Mouse (Mus musculus): ENCODE data around the gene 9130213A22Rik.

Gene 9130213A22Rik

DNA sequence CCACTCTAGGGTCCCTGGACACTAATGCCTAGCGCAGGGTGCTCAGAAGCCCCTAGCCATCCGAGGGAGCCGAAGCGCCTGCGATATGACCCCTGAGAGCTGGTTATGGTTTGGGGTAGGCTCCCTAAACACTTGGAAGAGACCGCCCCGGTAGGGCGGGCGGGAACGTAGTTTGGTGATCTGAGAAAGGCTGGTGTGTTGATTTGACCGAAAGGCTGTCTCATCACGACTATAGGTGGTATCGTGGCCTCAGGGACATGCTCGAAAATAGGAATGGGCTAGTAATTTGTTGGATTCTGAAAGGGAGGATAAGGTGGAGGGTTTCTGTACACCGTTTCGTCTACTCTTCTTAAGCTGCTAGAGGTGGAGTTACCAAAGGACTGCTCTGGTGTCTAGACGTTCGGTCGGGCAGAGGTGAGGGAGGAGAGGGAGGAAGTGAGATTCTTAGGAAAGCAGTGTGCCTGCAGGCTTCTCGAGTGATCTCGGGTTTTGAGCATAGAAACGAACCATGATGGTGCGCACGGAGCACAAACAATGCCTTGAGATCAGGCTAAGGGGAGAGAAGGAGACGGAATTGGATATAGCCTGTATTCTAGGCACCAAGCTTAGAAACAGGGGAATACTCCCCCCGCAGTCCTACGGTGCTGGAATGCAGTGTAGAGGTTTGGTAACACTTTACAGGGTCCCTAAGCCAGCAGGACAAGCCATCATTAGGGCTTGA is 26.7 kb downstream of the 9130213A22Rik start:
- CTCF ChIA-PET = no interaction called here

DNA sequence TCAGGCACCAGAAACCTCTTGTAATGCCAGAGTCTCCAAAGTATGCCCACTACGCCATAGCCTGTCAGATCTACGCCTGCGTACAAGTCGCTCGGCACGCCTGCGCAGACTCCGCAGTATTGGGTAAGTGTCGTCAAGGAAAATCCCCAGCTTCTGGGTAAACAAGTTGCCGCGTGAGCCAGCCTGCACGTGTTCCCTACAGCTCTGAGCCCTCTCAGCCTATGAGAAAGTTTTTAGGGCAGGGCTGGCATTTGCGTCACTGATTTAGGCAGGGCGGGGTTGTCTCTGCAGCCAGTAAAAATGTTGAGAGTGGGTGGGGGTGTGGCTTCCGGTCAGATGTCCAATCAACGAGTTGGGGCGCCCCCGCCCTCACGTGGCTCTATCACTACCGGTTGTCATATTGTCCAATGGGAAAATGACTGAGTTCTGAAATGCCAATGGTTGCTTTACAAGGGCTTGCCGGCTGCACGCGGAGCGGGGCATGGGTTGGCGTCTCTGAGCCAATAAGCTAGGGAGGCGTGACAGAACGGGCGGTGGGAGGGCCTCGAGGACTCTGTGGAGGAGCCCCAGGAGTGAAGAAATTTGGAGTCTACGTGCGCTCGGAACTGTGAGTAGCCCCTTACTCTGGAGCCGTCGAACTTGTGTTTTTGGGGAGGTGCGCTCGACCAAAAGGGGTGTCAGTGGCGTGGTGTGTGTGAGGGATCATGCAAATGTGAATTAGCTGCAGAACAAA is 27.5 kb downstream of the 9130213A22Rik start, which contains the start of gene Per1:
Gene Per1, plus strand, starts transcription at position 521 of the 733 bp plus-strand sequence.
- CTCF ChIA-PET = interaction anchor here (1.2 to 3.1 kb wide), 2 partner anchors 15 to 28 kb away, joined by 4 to 28 read pairs; partner anchors contain the start of gene 9130213A22Rik

DNA sequence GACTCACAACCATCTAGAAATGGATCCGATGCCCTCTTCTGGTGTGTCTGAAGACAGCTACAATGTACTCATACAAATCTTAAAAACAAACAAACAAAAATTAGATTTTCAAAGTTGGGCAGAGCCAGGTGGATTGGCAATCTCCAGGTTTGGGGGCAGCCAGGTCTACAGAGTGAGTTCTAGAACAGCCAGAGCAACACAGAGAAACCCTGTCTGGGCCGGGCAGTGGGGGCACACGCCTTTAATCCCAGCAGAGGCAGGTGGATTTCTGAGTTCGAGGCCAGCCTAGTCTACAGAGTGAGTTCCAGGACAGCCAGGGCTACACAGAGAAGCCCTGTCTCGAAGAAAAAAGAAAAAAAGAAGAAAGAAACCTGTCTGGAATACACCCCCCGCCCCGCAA is 28.5 kb downstream of the 9130213A22Rik start:
- CTCF ChIA-PET = interaction anchor here (0.7 to 3.1 kb wide), 4 partner anchors 8 to 33 kb away, joined by 4 to 28 read pairs (median 6); partner anchors contain the start of gene 9130213A22Rik

DNA sequence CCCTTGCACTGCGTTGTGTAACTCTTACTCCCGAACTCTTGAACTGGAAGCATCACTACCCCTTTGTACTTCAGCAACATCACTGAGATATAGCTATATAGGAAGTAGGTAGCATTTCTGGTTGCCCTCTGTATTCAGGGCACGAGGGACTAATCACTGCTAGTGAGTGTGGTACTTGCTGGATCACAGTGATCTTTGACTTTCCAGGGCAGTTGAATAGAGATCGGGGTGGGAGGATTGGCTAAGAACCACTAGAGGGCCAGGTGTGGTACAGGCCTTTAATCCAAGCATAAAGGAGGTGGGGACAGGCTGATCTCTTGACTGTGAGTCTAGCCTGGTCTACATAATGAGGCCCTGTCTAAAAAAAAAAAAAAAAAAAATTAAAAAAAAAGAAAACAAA is 29.5 kb downstream of the 9130213A22Rik start:
- CTCF ChIA-PET = interaction anchor here (0.6 to 3.1 kb wide), 7 partner anchors 9 to 49 kb away, joined by 3 to 28 read pairs (median 7); partner anchors contain the start of genes 9130213A22Rik and Hes7

DNA sequence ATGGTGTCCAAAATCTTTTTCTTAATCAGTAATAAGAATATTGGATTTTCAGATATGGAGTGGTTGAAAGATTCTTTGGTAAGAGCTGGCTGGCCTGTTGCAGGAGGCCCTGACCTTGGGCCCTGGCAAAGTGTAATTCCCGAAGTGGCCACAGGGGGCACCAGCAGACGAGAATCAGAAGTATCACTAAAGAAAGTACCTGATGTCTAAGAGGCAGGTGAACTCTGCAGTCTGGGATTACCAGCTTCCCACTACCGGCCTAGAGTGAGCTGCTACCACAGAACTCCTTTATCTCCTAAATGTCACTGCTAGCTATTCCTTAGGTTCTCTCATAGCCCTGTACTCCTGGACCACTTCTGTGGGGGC is 30.0 kb downstream of the 9130213A22Rik start:
- CTCF ChIA-PET = interaction anchor here (0.6 to 3.1 kb wide), 6 partner anchors 12 to 30 kb away, joined by 3 to 28 read pairs (median 4); partner anchors contain the start of genes 9130213A22Rik and Hes7

DNA sequence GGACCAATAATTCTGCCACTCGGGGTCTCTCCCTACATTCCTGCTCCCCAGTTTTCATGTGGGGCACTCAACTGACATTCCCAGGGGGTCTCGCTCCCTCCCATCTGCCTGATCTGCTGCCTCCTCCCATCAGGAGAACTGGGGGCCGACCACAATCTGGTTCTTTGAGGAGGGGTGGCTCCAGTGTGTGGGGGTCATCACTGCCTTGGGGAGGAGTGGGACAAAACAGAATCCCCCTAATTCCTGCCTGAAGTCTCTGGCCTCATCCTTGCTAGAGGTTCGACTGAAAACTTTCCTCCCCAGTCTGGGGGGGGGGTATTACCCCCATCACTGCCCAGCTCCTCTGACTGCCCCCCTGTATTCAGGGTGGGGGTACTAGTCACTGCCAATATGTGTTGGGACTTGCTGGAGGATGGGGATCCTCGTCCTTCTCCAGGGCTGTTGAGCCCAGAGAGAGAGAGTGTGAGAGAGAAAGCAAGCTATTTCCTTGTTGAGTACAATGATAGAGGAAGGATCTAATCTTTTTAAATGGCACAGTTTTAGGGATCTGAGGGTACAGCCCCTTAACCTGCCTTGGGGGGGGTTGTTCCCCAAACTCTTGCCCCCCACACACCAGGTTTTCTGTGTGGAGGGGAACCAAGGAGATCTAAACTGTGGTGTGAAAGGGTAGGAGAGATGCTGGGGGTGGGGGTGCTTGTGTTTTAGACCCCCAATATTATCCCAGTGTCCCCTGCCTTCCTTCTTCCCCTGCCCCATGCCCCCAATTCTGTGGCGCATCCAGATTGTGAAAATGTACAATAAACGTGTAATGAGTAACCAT is 30.6 kb downstream of the 9130213A22Rik start:
- CTCF ChIA-PET = interaction anchor here (0.7 to 3.1 kb wide), 5 partner anchors 12 to 31 kb away, joined by 3 to 28 read pairs (median 4); partner anchors contain the start of gene 9130213A22Rik

DNA sequence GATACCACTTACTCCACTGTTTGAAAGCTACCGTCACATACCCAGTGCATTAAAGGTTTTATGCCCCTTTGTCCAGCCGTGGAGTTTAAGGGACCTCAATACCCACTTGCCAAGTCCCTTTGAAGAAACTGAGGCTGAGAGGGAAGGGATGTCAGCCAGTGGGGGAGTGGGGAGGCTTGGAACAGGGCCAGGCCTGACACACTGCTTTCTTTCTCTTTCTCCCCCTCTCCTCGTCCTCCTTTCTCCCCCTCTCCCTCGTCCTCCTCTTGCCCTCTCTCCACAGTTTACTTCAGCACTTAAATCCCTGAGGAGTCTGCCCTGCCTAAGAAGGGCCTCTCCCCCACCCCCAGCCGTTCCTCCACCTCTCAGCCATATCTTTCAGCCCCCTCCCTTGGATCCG is 32.0 kb downstream of the 9130213A22Rik start:
- CTCF ChIA-PET = interaction anchor here (0.6 kb wide), 1 partner anchor 32 kb away, joined by 3 read pairs; the partner anchor contains the start of gene 9130213A22Rik

DNA sequence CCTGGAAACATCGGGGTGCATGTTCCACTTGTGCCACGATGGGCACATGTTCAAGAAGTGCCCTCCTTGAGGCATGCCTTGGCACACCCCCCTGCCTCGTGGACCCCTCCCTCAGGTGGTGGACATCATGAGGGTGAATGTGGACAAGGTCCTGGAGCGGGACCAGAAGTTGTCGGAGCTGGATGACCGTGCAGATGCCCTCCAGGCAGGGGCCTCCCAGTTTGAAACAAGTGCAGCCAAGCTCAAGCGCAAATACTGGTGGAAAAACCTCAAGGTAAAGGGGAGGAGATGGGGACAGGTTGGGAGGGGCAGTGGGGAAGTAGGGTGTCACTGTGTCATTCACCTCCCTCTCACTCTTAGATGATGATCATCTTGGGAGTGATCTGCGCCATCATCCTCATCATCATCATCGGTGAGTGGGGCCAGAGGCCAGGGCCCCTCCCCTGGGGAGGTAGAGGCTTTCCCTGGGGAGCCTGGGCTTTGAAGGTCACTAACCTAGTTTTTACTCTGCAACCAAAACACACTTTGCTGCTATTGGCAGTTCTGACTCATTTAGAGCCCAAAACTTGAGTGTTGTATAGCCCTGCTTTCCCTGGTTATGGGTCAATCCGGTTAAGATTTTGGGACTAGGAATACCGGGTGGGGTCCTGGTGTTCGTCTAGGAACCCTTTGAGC is 32.6 kb downstream of the 9130213A22Rik start:
- CTCF ChIA-PET = interaction anchor here (0.9 kb wide), 1 partner anchor 18 kb away, joined by 4 read pairs; no protein-coding TSS in a partner anchor

DNA sequence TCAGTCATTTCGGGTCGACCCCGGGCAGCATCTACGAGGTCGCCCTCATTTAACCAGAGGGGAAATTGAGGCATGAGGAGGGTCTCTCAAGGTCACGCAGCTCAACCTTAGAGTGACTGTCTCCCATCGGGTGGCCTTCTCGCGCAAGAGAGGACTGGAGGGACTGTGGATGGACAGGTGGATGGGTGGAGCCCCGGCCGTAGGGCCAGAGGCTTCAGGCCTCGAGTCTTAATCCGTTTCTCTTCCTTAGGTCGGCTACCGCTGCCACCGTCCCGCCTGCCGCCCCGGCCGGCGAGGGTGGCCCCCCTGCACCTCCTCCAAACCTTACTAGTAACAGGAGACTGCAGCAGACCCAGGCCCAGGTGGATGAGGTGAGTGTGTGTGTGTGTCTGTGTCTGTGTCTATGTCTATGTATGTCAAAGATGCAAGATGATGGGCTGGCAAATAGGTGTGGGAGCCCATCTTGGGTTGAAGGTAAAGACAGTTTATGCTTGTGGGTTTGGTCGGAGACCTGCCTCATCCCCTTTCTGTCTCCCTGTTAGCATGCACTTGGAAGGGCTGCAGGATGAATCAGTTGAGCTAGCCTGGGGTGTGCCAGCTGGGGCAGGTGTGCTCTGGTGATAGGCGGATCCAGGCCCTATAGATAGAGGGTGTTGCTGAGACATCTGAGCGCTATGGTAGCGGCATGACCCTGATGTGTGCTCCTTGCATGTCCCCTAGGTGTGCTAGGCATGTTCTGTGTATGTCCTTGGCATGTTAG is 33.4 kb downstream of the 9130213A22Rik start:
- CTCF ChIA-PET = interaction anchor here (0.9 to 1.5 kb wide), 2 partner anchors 10 to 17 kb away, joined by 4 to 8 read pairs; no protein-coding TSS in a partner anchor

DNA sequence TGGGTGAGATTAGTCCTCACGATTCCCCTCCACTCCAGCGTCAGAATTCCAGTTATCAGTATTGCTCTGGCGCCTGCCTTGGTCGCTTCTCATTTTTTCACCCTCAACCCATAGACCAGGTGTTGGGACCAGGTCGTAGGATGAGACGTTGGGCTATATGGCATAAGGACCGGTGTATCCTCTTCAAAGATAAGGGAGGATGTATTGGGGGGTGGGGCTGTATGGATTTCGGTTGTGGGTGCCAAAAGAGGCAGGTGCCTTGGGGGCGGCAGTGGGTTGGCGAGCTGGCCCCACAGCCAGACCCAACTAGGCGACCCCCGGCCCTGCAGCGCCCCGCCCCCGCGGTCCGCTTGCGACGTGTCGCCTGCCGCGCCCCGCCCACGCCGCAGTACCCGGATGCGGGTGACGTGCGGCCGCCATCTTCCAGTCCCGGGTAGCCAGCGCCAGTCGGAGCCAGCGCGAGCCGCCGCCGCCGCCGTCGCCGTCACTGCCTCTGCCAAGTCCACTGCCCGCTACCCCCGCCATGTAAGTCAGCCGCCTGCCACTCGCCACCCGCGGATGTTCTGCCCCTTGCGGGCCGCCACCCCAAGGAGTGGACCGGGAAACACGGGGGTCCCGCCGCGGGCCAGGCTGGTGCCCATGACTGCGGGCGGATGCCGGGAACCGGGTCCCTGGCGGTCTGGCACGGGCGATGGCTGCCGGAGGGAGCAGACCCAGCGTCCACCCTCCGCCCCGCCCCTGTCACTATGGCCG is 34.1 kb downstream of the 9130213A22Rik start, which contains the start of gene Vamp2:
Gene Vamp2, plus strand, starts transcription at position 388 of the 753 bp plus-strand sequence.
- CTCF ChIA-PET = interaction anchor here (0.7 to 1.5 kb wide), 2 partner anchors 9 to 18 kb away, joined by 3 to 8 read pairs; partner anchors contain the start of gene Tmem107

DNA sequence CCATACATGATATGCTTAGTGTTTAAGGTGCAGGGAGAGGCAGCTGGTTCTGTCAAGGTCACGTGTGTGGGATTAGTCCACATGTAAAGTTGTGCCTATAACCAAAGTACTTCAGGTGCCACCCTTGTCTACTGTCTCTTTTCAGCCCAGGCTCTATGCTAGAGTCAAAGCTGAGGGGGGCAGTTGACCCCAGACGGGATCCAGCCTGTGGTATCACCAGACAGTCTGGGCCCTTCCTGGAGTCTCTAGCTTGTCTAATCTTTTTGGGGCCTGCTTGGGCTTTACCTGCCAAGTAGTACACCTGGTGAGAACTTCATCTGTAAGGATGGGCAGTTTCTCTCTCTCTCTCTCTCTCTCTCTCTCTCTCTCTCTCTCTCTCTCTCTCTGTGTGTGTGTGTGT is 34.8 kb downstream of the 9130213A22Rik start:
- CTCF ChIA-PET = interaction anchor here (0.7 to 1.5 kb wide), 2 partner anchors 8 to 17 kb away, joined by 3 to 8 read pairs; partner anchors contain the start of gene Tmem107

DNA sequence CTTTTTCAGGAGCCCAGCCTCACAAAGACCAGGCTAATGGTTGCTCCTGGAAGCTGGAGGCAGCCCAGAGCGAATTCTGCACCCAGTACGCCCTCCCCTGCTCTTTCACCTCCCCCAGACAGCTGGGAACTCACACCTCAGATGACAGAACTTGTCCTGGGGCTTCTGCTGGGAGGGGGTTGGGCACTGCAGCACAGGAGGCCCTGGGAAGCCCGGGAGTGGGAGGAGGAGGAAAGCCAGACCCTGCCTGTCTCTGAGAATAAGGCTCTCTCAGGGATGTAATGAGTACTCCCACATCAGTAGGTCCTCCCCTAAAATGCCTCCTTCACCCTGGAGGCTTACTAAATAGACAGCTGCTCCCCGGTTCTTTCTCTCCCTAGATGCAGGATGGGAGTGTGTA is 35.3 kb downstream of the 9130213A22Rik start:
- CTCF ChIA-PET = interaction anchor here (1.5 kb wide), 1 partner anchor 8 kb away, joined by 8 read pairs; no protein-coding TSS in a partner anchor

DNA sequence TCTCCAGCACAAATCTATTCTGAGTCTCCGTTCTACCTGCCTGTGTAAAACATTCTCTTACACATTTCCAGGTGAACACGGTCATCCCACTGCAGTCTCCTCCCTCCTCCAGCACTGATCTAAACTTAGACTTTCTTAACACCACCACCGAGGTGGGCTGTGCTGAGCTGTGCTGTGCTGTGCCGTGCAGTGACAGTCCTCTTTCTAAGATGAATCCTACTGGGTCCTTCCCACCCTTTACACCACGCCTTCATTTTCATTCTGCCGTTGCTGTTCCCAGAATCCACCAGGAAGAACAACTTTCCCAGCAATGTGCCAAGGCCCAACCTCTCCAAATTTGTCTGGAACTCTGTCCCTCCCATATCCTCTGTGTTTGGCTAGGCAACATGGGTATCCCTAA is 36.0 kb downstream of the 9130213A22Rik start:
- CTCF ChIA-PET = no interaction called here

DNA sequence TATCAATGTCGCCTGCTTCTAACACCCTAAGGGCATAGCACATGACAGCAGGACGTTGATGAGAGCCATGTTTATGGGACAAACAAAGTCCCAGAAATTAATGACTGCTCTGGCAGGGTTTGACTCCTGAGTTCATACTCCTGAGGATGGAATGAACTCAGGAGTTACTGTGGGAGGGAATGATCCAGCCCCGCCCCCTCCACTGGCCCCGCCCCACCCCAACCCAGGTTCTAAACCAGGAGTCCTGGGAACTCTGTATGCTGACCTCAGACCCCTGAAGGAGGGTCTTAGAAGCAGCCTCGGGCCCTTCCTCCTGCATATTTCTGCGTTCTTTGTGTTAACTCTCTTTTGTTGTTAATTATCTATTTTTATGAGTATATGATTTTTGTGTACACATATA is 36.8 kb downstream of the 9130213A22Rik start:
- CTCF ChIA-PET = no interaction called here

DNA sequence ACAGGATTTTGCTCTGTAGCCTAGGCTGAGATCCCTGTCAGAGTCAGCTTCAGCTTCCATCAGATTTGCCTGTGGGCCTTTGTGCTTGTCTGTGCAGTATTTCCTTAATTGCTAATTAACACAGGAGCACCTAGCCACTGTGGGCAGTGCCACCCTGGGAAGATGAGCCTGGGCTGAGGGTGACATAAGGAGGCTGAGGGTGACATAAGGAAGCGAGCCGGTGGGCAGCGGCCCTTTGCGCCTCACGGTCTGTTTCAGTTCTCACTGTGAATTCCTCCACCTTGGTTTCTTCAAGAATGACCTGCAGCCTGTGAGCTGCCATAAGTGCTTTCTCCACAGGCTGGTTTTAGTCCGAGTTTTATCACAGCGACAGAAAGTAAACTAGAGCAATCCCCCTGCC is 40.8 kb downstream of the 9130213A22Rik start:
- CTCF ChIA-PET = interaction anchor here (0.7 kb wide), 1 partner anchor 30 kb away, joined by 6 read pairs; no protein-coding TSS in a partner anchor

DNA sequence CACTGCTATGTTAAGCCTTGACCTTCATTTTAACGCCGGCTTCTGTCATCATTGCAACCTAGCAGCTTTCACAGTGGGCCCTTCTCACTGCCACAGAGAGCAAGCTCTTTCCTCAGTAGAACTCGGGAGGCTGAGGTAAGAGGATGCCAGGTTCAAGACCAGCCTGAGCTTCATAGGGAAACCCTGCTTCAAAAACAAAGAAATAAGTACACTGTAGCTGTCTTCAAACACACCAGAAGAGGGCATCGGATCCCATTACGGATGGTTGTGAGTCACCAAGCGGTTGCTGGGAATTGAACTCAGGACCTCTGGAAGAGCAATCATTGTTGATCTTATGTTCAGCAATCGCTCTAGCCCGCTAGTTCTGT is 41.5 kb downstream of the 9130213A22Rik start:
- CTCF ChIA-PET = interaction anchor here (0.7 kb wide), 1 partner anchor 31 kb away, joined by 6 read pairs; no protein-coding TSS in a partner anchor

DNA sequence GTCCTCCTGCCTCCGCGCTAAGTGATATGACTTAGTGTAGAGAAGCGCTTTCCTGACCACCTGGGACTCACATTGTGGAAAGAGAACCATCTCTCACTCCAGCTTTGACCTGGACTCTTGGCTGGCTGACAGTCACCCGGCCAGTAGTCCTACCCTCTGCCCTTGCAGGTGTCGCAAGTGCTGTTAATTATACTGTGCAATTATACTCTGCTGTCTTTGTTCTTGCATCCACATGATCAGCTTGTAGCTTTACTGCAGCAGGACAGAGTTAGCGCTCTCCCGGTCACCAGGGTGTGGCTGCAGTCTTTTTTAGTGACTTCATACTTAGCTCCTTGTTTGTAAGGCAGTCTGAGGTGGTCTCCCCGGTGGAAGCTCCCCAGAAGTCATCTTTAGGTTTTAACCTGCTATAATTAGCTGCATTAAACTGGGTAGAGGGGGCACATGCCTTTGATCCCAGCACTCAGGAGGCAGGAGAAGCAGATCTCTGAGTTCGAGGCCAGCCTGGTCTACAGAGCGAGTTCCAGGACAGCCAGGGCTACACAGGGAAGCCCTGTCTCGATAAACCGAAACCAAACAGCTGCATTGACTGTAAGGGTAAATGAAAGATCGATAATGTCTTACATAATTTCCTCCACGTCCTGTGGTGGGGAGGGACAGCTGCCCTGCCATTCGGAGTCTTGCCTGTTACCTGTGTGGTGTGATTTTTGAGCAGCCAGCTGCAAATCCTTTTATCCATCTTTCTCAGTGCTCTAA is 42.1 kb downstream of the 9130213A22Rik start:
- CTCF ChIA-PET = interaction anchor here (1.0 to 1.9 kb wide), 2 partner anchors 8 to 12 kb away, joined by 3 to 8 read pairs; partner anchors contain the start of gene Vamp2

Data from spleen, embryonic (tissue).